8 mouse cellular contexts compared by ENCODE assay signal in the genomic region with DNA sequence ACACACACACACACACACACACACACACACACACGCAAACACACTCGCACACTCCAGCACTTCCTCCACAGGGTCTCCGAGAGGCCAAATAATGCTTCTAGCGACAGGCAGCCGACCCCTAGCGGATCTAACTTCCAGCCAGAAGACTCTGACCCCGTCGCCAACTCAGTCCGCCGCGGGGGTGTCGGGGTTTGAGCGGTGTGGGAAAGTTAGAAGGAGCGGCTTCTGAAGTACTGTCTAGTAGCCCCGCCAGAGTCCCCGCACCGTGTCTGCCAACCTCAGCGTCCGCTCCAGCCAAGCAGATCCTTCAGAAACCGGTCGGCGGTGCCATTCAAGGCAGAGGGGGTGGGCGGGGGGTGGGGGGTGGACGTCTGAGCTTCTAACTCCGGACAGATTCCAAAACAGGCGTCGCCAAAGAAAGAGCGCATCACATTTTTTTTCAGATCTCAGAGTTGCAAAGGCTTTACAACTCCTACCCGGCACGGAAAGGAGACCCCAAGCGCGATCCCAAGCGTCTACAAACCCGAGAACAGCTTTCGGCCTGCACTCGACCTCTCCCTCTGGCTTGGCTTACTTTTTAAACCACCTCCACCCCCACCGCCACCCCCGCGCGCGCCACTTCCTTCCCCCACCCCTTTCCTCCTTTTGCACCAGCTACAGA. TPM values are rescaled to one million over a fixed set of nuclear protein-coding genes. Genes with fewer than 3 reads are reported as not detected.
A peak's percentile ranks its signal among the peaks of the same experiment; 100 is the strongest.
DNase-seq lines count a peak whose midpoint lies in the region; TF ChIP-seq lines count a peak whose summit lies in the region.

No protein-coding gene starts in this region.

- peak overlapping the region; percentile 10; the same call in 1 of the 2 replicates for H3K27ac ChIP-seq in ES-E14 (ENCODE audit: insufficient read depth, low read depth, low read length, poor library complexity, severe bottlenecking)

- 2% methylated on average over 41 of the region's 41 CpGs for WGBS in lung, adult 2 months

- H3K4me3 ChIP-seq in ES-E14 (ENCODE audit: insufficient read depth in 1 of 2, low read depth in 1 of 2, low read length in 2 of 2, poor library complexity in 1 of 2, severe bottlenecking in 1 of 2), result peak overlapping the region; percentile 67 to 77
- peak overlapping the region; percentile 71 for H3K4me3 ChIP-seq in lung, adult 2 months (replicated peaks; ENCODE audit: extremely low read depth, low read depth, low read length)

- TF ChIP-seq CTCF in brain, embryonic 14.5 days (IDR thresholded peaks at IDR 0.05; ENCODE audit: borderline replicate concordance, extremely low read depth, insufficient read depth, insufficient read length), result no peak
- TF ChIP-seq CTCF in lung, adult 2 months (IDR thresholded peaks at IDR 0.05; ENCODE audit: insufficient read depth, low read length), result no peak

- H3K9ac ChIP-seq in ES-E14 (ENCODE audit: insufficient read depth, low read depth, low read length, poor library complexity, severe bottlenecking), result peak overlapping the region; percentile 75

- peaks cover 18% of the 10 kb centered on the region for H3K36me3 ChIP-seq in ES-E14 (ENCODE audit: control insufficient read depth, insufficient read depth, low read length, poor library complexity, severe bottlenecking)

- no peak for TF ChIP-seq POLR2A in brain, embryonic 14.5 days (IDR thresholded peaks at IDR 0.05; ENCODE audit: borderline replicate concordance, extremely low read depth, insufficient read depth, insufficient read length, poor library complexity, severe bottlenecking)
- peak; percentile 39; the same call in 1 of the 2 replicates for TF ChIP-seq POLR2A in lung, adult 2 months (IDR thresholded peaks at IDR 0.05; ENCODE audit: borderline replicate concordance, extremely low read depth, low read depth, low read length)

- 0 out of 4 replicates have a peak, but pooled peaks cover 0 to 2% of the 10 kb centered on the region in 2 experiments for H3K4me1 ChIP-seq in ES-E14 (ENCODE audit: control insufficient read depth in 2 of 2, insufficient read depth in 2 of 2, low read length in 2 of 2, poor library complexity in 1 of 2)
- no peaks in the 10 kb centered on the region for H3K4me1 ChIP-seq in lung, adult 2 months (ENCODE audit: control insufficient read depth, insufficient read depth, low read length)

- in situ Hi-C loops in ES-E14 (cut with MboI; ENCODE audit: low sequenced_read_pairs in 2 of 2, unreplicated experiment in 2 of 2), result no loop called here

- no peaks in the 10 kb centered on the region for H3K9me3 ChIP-seq in ES-E14 (ENCODE audit: control insufficient read depth, insufficient read depth, low read depth, low read length)

- DNase-seq in ES-E14 (ENCODE audit: low read depth, low spot score), result no peak
- peak; percentile 59 for DNase-seq in brain, embryonic 14.5 days (ENCODE audit: low read depth)
- peak; percentile 55 to 73 for DNase-seq in heart, adult 18-20 months
- DNase-seq in kidney, adult 18-20 months, result peak; percentile 71
- DNase-seq in lung, adult 2 months, result peak; percentile 60
- DNase-seq in retina, postnatal 1 day, result peak; percentile 67
- no peak for DNase-seq in cerebellum, adult 9-10 months
- no peak for DNase-seq in left cerebral cortex, adult 18-20 months (ENCODE audit: low spot score in 2 of 2)

TF ChIP-seq in ES-E14, 5 proteins besides CTCF, POLR2A, EP300 and RAD21:
- TF ChIP-seq HCFC1 (IDR thresholded peaks at IDR 0.05; ENCODE audit: borderline replicate concordance, insufficient read depth, low read length), result no peak
- no peak for TF ChIP-seq CHD2 (IDR thresholded peaks at IDR 0.05; ENCODE audit: low read depth, low read length)
- no peak for TF ChIP-seq ZC3H11A (IDR thresholded peaks at IDR 0.05; ENCODE audit: borderline replicate concordance, low read depth, low read length)
- no peak for TF ChIP-seq ZNF384 (IDR thresholded peaks at IDR 0.05; ENCODE audit: low read depth, low read length)
- TF ChIP-seq MAFK (IDR thresholded peaks at IDR 0.05; ENCODE audit: insufficient read depth, low read depth, low read length), result no peak

RNA-seq across cellular contexts. Expression of a gene that starts 2.5 kb away (rescaled TPM):
- 36.5 and 73.9 TPM in 2 replicates for total RNA-seq in ES-E14 (2012; rRNA removed)
- polyA plus RNA-seq in brain, embryonic 14.5 days (2012; rRNA removed), result 5.2 and 5.3 TPM in 2 replicates
- 1 to 10 TPM; 8.6 to 8.9 TPM for total RNA-seq in heart, adult 18-20 months (2021)
- polyA plus RNA-seq in lung, adult 2 months (2012; rRNA removed), result 153 and 271 TPM in 2 replicates
- total RNA-seq in left cerebral cortex, adult 18-20 months (2021), result 1 to 10 TPM; 4.2 to 6.0 TPM

RNA-seq across cellular contexts. Expression of a gene that starts 8.7 kb away (rescaled TPM):
- not detected in 2 replicates for total RNA-seq in ES-E14 (2012; rRNA removed)
- polyA plus RNA-seq in brain, embryonic 14.5 days (2012; rRNA removed), result not detected in 2 replicates
- not detected for total RNA-seq in heart, adult 18-20 months (2021)
- polyA plus RNA-seq in lung, adult 2 months (2012; rRNA removed), result 0.24 and 0.71 TPM in 2 replicates
- total RNA-seq in left cerebral cortex, adult 18-20 months (2021), result not detected

Comparison
In these comparisons a context has a peak if more than half of its experiments do, and no peak if none do; other contexts are left out.
1. DNase-seq: peak in brain, embryonic 14.5 days (single experiment), heart, adult 18-20 months (2 of 2), kidney, adult 18-20 months (single experiment), lung, adult 2 months (single experiment) and retina, postnatal 1 day (single experiment); none in ES-E14 (single experiment), cerebellum, adult 9-10 months (single experiment) and left cerebral cortex, adult 18-20 months (0 of 2).